Mouse (Mus musculus) MEL (cell line): ENCODE measurements around the gene Frmd6. TPM values are rescaled to one million over a fixed set of nuclear protein-coding genes. Genes with fewer than 3 reads are reported as not detected.
A peak's percentile ranks its signal among the peaks of the same experiment; 100 is the strongest.

ENCODE experiments used
- DNase-seq: peaks from one replicate; pipeline ENCODE4 v3.0.0; 2011; ENCODE audit warnings: low read depth, low spot score
- H3K27ac ChIP-seq: 2 replicates; pipeline ENCODE4 v1.5.1; 2012; ENCODE audit warnings: low read depth, mild to moderate bottlenecking, control low read depth, low read length, moderate library complexity; ENCODE audit not compliant: control insufficient read depth
- H3K27me3 ChIP-seq, 2 experiments: fragments of 150-350 bp in 1 of 2; sonication (generic) in 1 of 2; 2 replicates each; pipeline ENCODE4 v1.6.1; 2012; ENCODE audit warnings: low read length in 2 of 2, mild to moderate bottlenecking in 2 of 2, improper control_type of control experiment in 1 of 2, moderate library complexity in 1 of 2; ENCODE audit not compliant: insufficient read depth in 2 of 2, control insufficient read depth in 1 of 2
- H3K36me3 ChIP-seq, 2 experiments: 2 replicates each; pipeline ENCODE4 v1.6.1; 2012 to 2014; ENCODE audit warnings: low read length in 2 of 2, improper control_type of control experiment in 1 of 2, inconsistent platforms in 1 of 2, mild to moderate bottlenecking in 1 of 2; ENCODE audit not compliant: insufficient read depth in 2 of 2, control insufficient read depth in 1 of 2
- H3K4me1 ChIP-seq, 2 experiments: fragments of 150-350 bp in 1 of 2; sonication (generic) in 1 of 2; 2 replicates each; pipeline ENCODE4 v1.6.1; 2012; ENCODE audit warnings: low read length in 2 of 2, improper control_type of control experiment in 1 of 2, mild to moderate bottlenecking in 1 of 2; ENCODE audit not compliant: insufficient read depth in 2 of 2, control insufficient read depth in 1 of 2
- H3K4me3 ChIP-seq, 2 experiments: fragments of 150-350 bp in 1 of 2; sonication (generic) in 1 of 2; 2 replicates each; pipeline ENCODE4 v1.5.1; 2012; ENCODE audit warnings: low read depth in 2 of 2, low read length in 2 of 2, mild to moderate bottlenecking in 2 of 2, moderate library complexity in 2 of 2, control low read depth in 1 of 2, improper control_type of control experiment in 1 of 2; ENCODE audit not compliant: control insufficient read depth in 1 of 2, insufficient read depth in 1 of 2
- H3K79me2 ChIP-seq: 2 replicates; pipeline ENCODE4 v1.6.1; 2012; ENCODE audit warnings: mild to moderate bottlenecking, low read length, moderate library complexity; ENCODE audit not compliant: control insufficient read depth, poor library complexity, insufficient read depth
- H3K9ac ChIP-seq: 2 replicates; pipeline ENCODE4 v1.6.1; 2012; ENCODE audit warnings: low read depth, mild to moderate bottlenecking, control low read depth, low read length, moderate library complexity; ENCODE audit not compliant: control insufficient read depth, poor library complexity, severe bottlenecking
- H3K9me3 ChIP-seq: fragments of 150-350 bp; sonication (generic); replicated peaks from 2 replicates; pipeline ENCODE4 v1.6.1; 2012; ENCODE audit warnings: mild to moderate bottlenecking, low read length, improper control_type of control experiment, moderate library complexity; ENCODE audit not compliant: insufficient read depth
- BHLHE40 ChIP-seq: IDR thresholded peaks from 2 replicates; pipeline ENCODE4 v1.6.1; 2012; ENCODE audit warnings: low read depth, mild to moderate bottlenecking, inconsistent platforms, low read length, improper control_type of control experiment, borderline replicate concordance
- CHD1 ChIP-seq: IDR thresholded peaks from 2 replicates; pipeline ENCODE4 v1.6.1; 2012; ENCODE audit warnings: low read depth, mild to moderate bottlenecking, inconsistent platforms, low read length, improper control_type of control experiment
- CHD2 ChIP-seq: IDR thresholded peaks from 2 replicates; pipeline ENCODE4 v1.6.1; 2011; ENCODE audit warnings: low read length, improper control_type of control experiment
- ELF1 ChIP-seq: IDR thresholded peaks from 2 replicates; pipeline ENCODE4 v1.6.1; 2014; ENCODE audit warnings: low read depth, mild to moderate bottlenecking, inconsistent platforms, low read length, improper control_type of control experiment, moderate library complexity
- EP300 ChIP-seq, 2 experiments: IDR thresholded peaks; 2 replicates each; pipeline ENCODE4 v1.6.1; 2011; ENCODE audit warnings: improper control_type of control experiment in 2 of 2, low read length in 2 of 2, low read depth in 1 of 2, mild to moderate bottlenecking in 1 of 2
- ETS1 ChIP-seq: IDR thresholded peaks from 2 replicates; pipeline ENCODE4 v1.6.1; 2012; ENCODE audit warnings: low read depth, mild to moderate bottlenecking, inconsistent platforms, low read length, improper control_type of control experiment, moderate library complexity
- GATA1 ChIP-seq: IDR thresholded peaks from 2 replicates; pipeline ENCODE4 v1.6.1; 2011; ENCODE audit warnings: low read depth, low read length, improper control_type of control experiment
- HCFC1 ChIP-seq: IDR thresholded peaks from 2 replicates; pipeline ENCODE4 v1.6.1; 2012; ENCODE audit warnings: low read depth, mild to moderate bottlenecking, inconsistent platforms, low read length, improper control_type of control experiment, moderate library complexity
- KAT2A ChIP-seq: conservative IDR thresholded peaks from 2 replicates; pipeline ENCODE4 v1.6.1; 2012; ENCODE audit warnings: low read depth, low read length, improper control_type of control experiment, inconsistent platforms
- MAZ ChIP-seq: IDR thresholded peaks from 2 replicates; pipeline ENCODE4 v1.6.1; 2012; ENCODE audit warnings: low read depth, mild to moderate bottlenecking, inconsistent platforms, low read length, improper control_type of control experiment
- MEF2A ChIP-seq: IDR thresholded peaks from 2 replicates; pipeline ENCODE4 v1.6.1; 2014; ENCODE audit warnings: low read depth, mild to moderate bottlenecking, inconsistent platforms, low read length, improper control_type of control experiment; ENCODE audit not compliant: poor library complexity, insufficient replicate concordance, severe bottlenecking; ENCODE audit errors: extremely low read depth
- MXI1 ChIP-seq: IDR thresholded peaks from 2 replicates; pipeline ENCODE4 v1.6.1; 2011; ENCODE audit warnings: mild to moderate bottlenecking, low read depth, low read length, improper control_type of control experiment
- MYB ChIP-seq: IDR thresholded peaks from 2 replicates; pipeline ENCODE4 v1.6.1; 2011; ENCODE audit warnings: mild to moderate bottlenecking, low read depth, low read length, improper control_type of control experiment
- MYC ChIP-seq: IDR thresholded peaks from 2 replicates; pipeline ENCODE4 v1.6.1; 2011; ENCODE audit warnings: low read depth, mild to moderate bottlenecking, low read length, improper control_type of control experiment, moderate library complexity
- POLR2A ChIP-seq, 2 experiments: IDR thresholded peaks; 2 replicates each; pipeline ENCODE4 v1.6.1; 2011 to 2012; ENCODE audit warnings: low read length in 2 of 2, mild to moderate bottlenecking in 2 of 2, control low read depth in 1 of 2, improper control_type of control experiment in 1 of 2, low read depth in 1 of 2, moderate library complexity in 1 of 2; ENCODE audit not compliant: control insufficient read depth in 1 of 2, insufficient read depth in 1 of 2, poor library complexity in 1 of 2
- POLR2AphosphoS2 ChIP-seq: IDR thresholded peaks from 2 replicates; pipeline ENCODE4 v1.6.1; 2011; ENCODE audit warnings: low read length, improper control_type of control experiment
- POLR2AphosphoS5 ChIP-seq: IDR thresholded peaks from 2 replicates; pipeline ENCODE4 v1.6.1; 2012; ENCODE audit warnings: low read depth, borderline replicate concordance, mild to moderate bottlenecking, inconsistent platforms, low read length, moderate library complexity, mixed read lengths
- RCOR1 ChIP-seq: IDR thresholded peaks from 2 replicates; pipeline ENCODE4 v1.6.1; 2012; ENCODE audit warnings: low read depth, mild to moderate bottlenecking, inconsistent platforms, low read length, improper control_type of control experiment
- TAL1 ChIP-seq: IDR thresholded peaks from 2 replicates; pipeline ENCODE4 v1.6.1; 2012; ENCODE audit warnings: mild to moderate bottlenecking, inconsistent platforms, low read length, moderate library complexity, mixed read lengths
- TCF12 ChIP-seq: IDR thresholded peaks from 2 replicates; pipeline ENCODE4 v1.6.1; 2014; ENCODE audit warnings: low read depth, mild to moderate bottlenecking, inconsistent platforms, low read length, improper control_type of control experiment, moderate library complexity
- USF2 ChIP-seq, 2 experiments: IDR thresholded peaks; 2 replicates each; pipeline ENCODE4 v1.6.1; 2011 to 2012; ENCODE audit warnings: improper control_type of control experiment in 2 of 2, low read length in 2 of 2, borderline replicate concordance in 1 of 2, inconsistent platforms in 1 of 2, low read depth in 1 of 2, mild to moderate bottlenecking in 1 of 2; ENCODE audit not compliant: insufficient read depth in 1 of 2
- ZKSCAN1 ChIP-seq: IDR thresholded peaks from 2 replicates; pipeline ENCODE4 v1.6.1; 2012; ENCODE audit warnings: low read depth, mild to moderate bottlenecking, inconsistent platforms, low read length, improper control_type of control experiment, moderate library complexity
- ZMIZ1 ChIP-seq: IDR thresholded peaks from 2 replicates; pipeline ENCODE4 v1.6.1; 2012; ENCODE audit warnings: low read depth, mild to moderate bottlenecking, inconsistent platforms, low read length, improper control_type of control experiment, moderate library complexity
- polyA plus RNA-seq, 2 experiments: library from polyadenylated mRNA; stranded (reverse) in 1 of 2; unstranded in 1 of 2; fragments of >175 nt in 1 of 2; fragments of >200 nt in 1 of 2; gene quantifications; 2 replicates each; pipeline versions ENCODE4 v1.2.1 to v1.2.4; 2012; ENCODE audit warnings: low replicate concordance in 2 of 2, low read depth in 1 of 2; ENCODE audit not compliant: insufficient read length in 2 of 2, insufficient read depth in 1 of 2, missing spikeins in 1 of 2
- total RNA-seq: library from RNA; depleted of rRNA; stranded (reverse); fragments of 300-350 nt; gene quantifications from 2 replicates; pipeline ENCODE4 v1.2.3, GENCODE M21; 2012

Frmd6 gene
- total and polyA plus RNA-seq, 3 experiments, result 3.7 to 5.0 TPM; not detected in 1

- Histone ChIP-seq H3K9ac (no peak overlapping the region), H3K79me2 (no peaks in the 10 kb centered on the region), H3K27ac (no peak overlapping the region), H3K27me3 (no peaks in the 10 kb centered on the region), H3K4me3 (no peak overlapping the region), H3K9me3 (no peaks in the 10 kb centered on the region), H3K36me3 (no peaks in the 10 kb centered on the region), H3K4me1 (no peaks in the 10 kb centered on the region)
- DNase-seq, result no peak
- TF ChIP-seq CHD1, result no peak
- no peak for TF ChIP-seq MXI1
- TF ChIP-seq BHLHE40, result no peak
- TF ChIP-seq MEF2A, result no peak
- no peak for TF ChIP-seq POLR2A (IDR thresholded peaks at IDR 0.05; ENCODE audit: control insufficient read depth in 1 of 2, insufficient read depth in 1 of 2, low read depth in 1 of 2, low read length in 2 of 2, poor library complexity in 1 of 2)
- no peak for TF ChIP-seq KAT2A
- no peak for TF ChIP-seq POLR2AphosphoS2
- no peak for TF ChIP-seq TCF12
Observed at GRCm38 (mm10) chr12:70929781-70930180, 104.5 kb downstream of the Frmd6 start.

GRCm38 (mm10) chr12:70937150-70937549 lies 111.8 kb downstream of the Frmd6 start:
- peak overlapping the region; percentile 85 for H3K9ac ChIP-seq
- no peaks in the 10 kb centered on the region for H3K9me3 ChIP-seq
- peak overlapping the region; percentile 100 for H3K27ac ChIP-seq
- peaks cover 8% of the 10 kb centered on the region for H3K79me2 ChIP-seq
- H3K4me3 ChIP-seq, result peak overlapping the region; percentile 44 to 96
- DNase-seq, result no peak
- peaks cover 1 to 3% of the 10 kb centered on the region in 2 experiments; a peak in 1 of 4 replicates for H3K36me3 ChIP-seq
- H3K4me1 ChIP-seq, result no peaks in the 10 kb centered on the region
- H3K27me3 ChIP-seq, result no peaks in the 10 kb centered on the region
- TF ChIP-seq MXI1, result 0 out of 2 replicates have a peak, but pooled peaks have one; percentile 16
- TF ChIP-seq GATA1, result no peak
- TF ChIP-seq, all 39 proteins: peak for 1

GRCm38 (mm10) chr12:70937571-70938384 lies 112.5 kb downstream of the Frmd6 start, which contains the start of gene Actr10:
Gene Actr10, plus strand, starts transcription at chr12:70937857.
- no peaks in the 10 kb centered on the region for H3K4me1 ChIP-seq
- TF ChIP-seq MAZ (no peak), TAL1 (peak; percentile 15; the same call in 1 of the 2 replicates), MEF2A (no peak), MYB (no peak), POLR2AphosphoS5 (no peak), MYC (no peak), ZKSCAN1 (no peak), CHD1 (0 out of 2 replicates have a peak, but pooled peaks have one; percentile 80), EP300 (IDR thresholded peaks at IDR 0.05; ENCODE audit: low read depth in 1 of 2, low read length in 2 of 2) (peak in 1 of 2 experiments; percentile 32; a peak in 1 of 4 replicates), HCFC1 (peak; percentile 90), ELF1 (peak; percentile 62), ETS1 (no peak), CHD2 (no peak), RCOR1 (0 out of 2 replicates have a peak, but pooled peaks have one; percentile 12), ZMIZ1 (peak; percentile 93), USF2 (IDR thresholded peaks at IDR 0.05; ENCODE audit: borderline replicate concordance in 1 of 2, insufficient read depth in 1 of 2, low read depth in 1 of 2, low read length in 2 of 2) (no peak)

More at GRCm38 (mm10) chr12:70937571-70938384, 112.5 kb downstream of the Frmd6 start, which contains the start of gene Actr10:
- Histone ChIP-seq H3K36me3 (peaks cover 2 to 3% of the 10 kb centered on the region in 2 experiments; a peak in 1 of 4 replicates), H3K4me3 (peak within 1 kb of the TSS; percentile 71 to 96), H3K79me2 (peaks cover 8% of the 10 kb centered on the region), H3K9me3 (no peaks in the 10 kb centered on the region), H3K27me3 (no peaks in the 10 kb centered on the region), H3K27ac (peak within 1 kb of the TSS; percentile 100), H3K9ac (peak within 1 kb of the TSS; percentile 85)
- peak; percentile 94 for DNase-seq
